Mouse (Mus musculus): ENCODE data around the gene Eif2ak1. TPM values are rescaled to one million over a fixed set of nuclear protein-coding genes. Genes with fewer than 3 reads are reported as not detected.

Gene Eif2ak1
- polyA plus RNA-seq, 1 experiment from 2014 or later, result 46.8 TPM

GRCm38 (mm10) chr5:143933414-143933813 is 115.8 kb downstream of the Eif2ak1 start:
- ATAC-seq (ENCODE audit: low FRiP score, low read depth), result no peak
- H3K27me3 ChIP-seq, result no peaks in the 10 kb centered on the region
- H3K36me3 ChIP-seq, result peaks cover 35% of the 10 kb centered on the region
- no peak overlapping the region for H3K4me2 ChIP-seq (replicated peaks)
- H3K9ac ChIP-seq, result no peak overlapping the region
- no peaks in the 10 kb centered on the region for H3K4me1 ChIP-seq
- WGBS, result 91% methylated on average over 11 of the region's 11 CpGs
- H3K4me3 ChIP-seq, result no peak overlapping the region
- H3K27ac ChIP-seq, result no peak overlapping the region
- H3K9me3 ChIP-seq, result no peaks in the 10 kb centered on the region

GRCm38 (mm10) chr5:143933875-143934274 is 116.3 kb downstream of the Eif2ak1 start:
- no peak overlapping the region for H3K27ac ChIP-seq
- no peak overlapping the region for H3K9ac ChIP-seq
- no peak overlapping the region for H3K4me2 ChIP-seq (replicated peaks)
- H3K9me3 ChIP-seq, result no peaks in the 10 kb centered on the region
- H3K4me3 ChIP-seq, result no peak overlapping the region
- peaks cover 30% of the 10 kb centered on the region for H3K36me3 ChIP-seq
- no peak for ATAC-seq (ENCODE audit: low FRiP score, low read depth)
- 91% methylated on average over 1 of the region's 1 CpGs for whole genome bisulfite sequencing
- H3K27me3 ChIP-seq, result no peaks in the 10 kb centered on the region
- H3K4me1 ChIP-seq, result no peaks in the 10 kb centered on the region

GRCm38 (mm10) chr5:143936156-143936555 is 118.6 kb downstream of the Eif2ak1 start:
- H3K9me3 ChIP-seq, result no peaks in the 10 kb centered on the region
- H3K9ac ChIP-seq, result no peak overlapping the region
- H3K4me1 ChIP-seq, result no peaks in the 10 kb centered on the region
- no peak for ATAC-seq (ENCODE audit: low FRiP score, low read depth)
- peaks cover 9% of the 10 kb centered on the region for H3K36me3 ChIP-seq
- no peak overlapping the region for H3K4me2 ChIP-seq (replicated peaks)
- H3K4me3 ChIP-seq, result no peak overlapping the region
- WGBS, result 85% methylated on average over 9 of the region's 9 CpGs
- no peaks in the 10 kb centered on the region for H3K27me3 ChIP-seq
- no peak overlapping the region for H3K27ac ChIP-seq

- no peak overlapping the region for H3K9ac ChIP-seq
- H3K9me3 ChIP-seq, result no peaks in the 10 kb centered on the region
- H3K27ac ChIP-seq, result no peak overlapping the region
- H3K36me3 ChIP-seq, result no peaks in the 10 kb centered on the region
- no peak for ATAC-seq (ENCODE audit: low FRiP score, low read depth)
- H3K4me1 ChIP-seq, result no peaks in the 10 kb centered on the region
- no peaks in the 10 kb centered on the region for H3K27me3 ChIP-seq
- WGBS, result 21% methylated on average over 10 of the region's 10 CpGs
- no peak overlapping the region for H3K4me3 ChIP-seq
- H3K4me2 ChIP-seq (replicated peaks), result peak overlapping the region; percentile 19; the same call in 1 of the 2 replicates
Measured at GRCm38 (mm10) chr5:143941588-143941987, 124.0 kb downstream of the Eif2ak1 start.

GRCm38 (mm10) chr5:143943231-143944125 is 125.9 kb downstream of the Eif2ak1 start:
- ATAC-seq (ENCODE audit: low FRiP score, low read depth), result no peak
- Histone ChIP-seq H3K9ac (no peak overlapping the region), H3K4me1 (no peaks in the 10 kb centered on the region), H3K9me3 (no peaks in the 10 kb centered on the region), H3K27me3 (no peaks in the 10 kb centered on the region), H3K27ac (no peak overlapping the region), H3K4me2 (replicated peaks) (no peak overlapping the region), H3K4me3 (no peak overlapping the region), H3K36me3 (no peaks in the 10 kb centered on the region)
- WGBS, result 85% methylated on average over 14 of the region's 14 CpGs

GRCm38 (mm10) chr5:143948361-143948760 is 130.8 kb downstream of the Eif2ak1 start:
- Histone ChIP-seq H3K27me3 (no peaks in the 10 kb centered on the region), H3K4me1 (no peaks in the 10 kb centered on the region), H3K9me3 (no peaks in the 10 kb centered on the region), H3K36me3 (no peaks in the 10 kb centered on the region), H3K4me3 (no peak overlapping the region), H3K27ac (no peak overlapping the region), H3K9ac (no peak overlapping the region), H3K4me2 (replicated peaks) (no peak overlapping the region)
- 82% methylated on average over 12 of the region's 12 CpGs for WGBS
- no peak for ATAC-seq (ENCODE audit: low FRiP score, low read depth)

GRCm38 (mm10) chr5:143950016-143950415 is 132.4 kb downstream of the Eif2ak1 start:
- no peak overlapping the region for H3K4me3 ChIP-seq
- H3K27ac ChIP-seq, result no peak overlapping the region
- H3K4me2 ChIP-seq (replicated peaks), result no peak overlapping the region
- no peaks in the 10 kb centered on the region for H3K27me3 ChIP-seq
- H3K9ac ChIP-seq, result no peak overlapping the region
- no peaks in the 10 kb centered on the region for H3K9me3 ChIP-seq
- ATAC-seq (ENCODE audit: low FRiP score, low read depth), result no peak
- no peaks in the 10 kb centered on the region for H3K4me1 ChIP-seq
- no peaks in the 10 kb centered on the region for H3K36me3 ChIP-seq
- WGBS, result 32% methylated on average over 5 of the region's 5 CpGs

Other genes with a start within 250 kb of the Eif2ak1 start
- gene Cyth3, start 195.3 kb upstream of the Eif2ak1 start, polyA plus RNA-seq (2015; fragmentation: Nextera tagmentation; extraction: Ambion mirVana), result 60.7 and 61.3 TPM in 2 replicates
- 25.8 and 27.2 TPM in 2 replicates for gene Usp42, start 85.5 kb upstream of the Eif2ak1 start, polyA plus RNA-seq (2015; fragmentation: Nextera tagmentation; extraction: Ambion mirVana)
- gene Ankrd61, start 79.9 kb downstream of the Eif2ak1 start, polyA plus RNA-seq (2015; fragmentation: Nextera tagmentation; extraction: Ambion mirVana), result 0.22 and 0.29 TPM in 2 replicates
- 97.9 and 106 TPM in 2 replicates for gene Aimp2, start 92.1 kb downstream of the Eif2ak1 start, polyA plus RNA-seq (2015; fragmentation: Nextera tagmentation; extraction: Ambion mirVana)
- gene Pms2, start 92.2 kb downstream of the Eif2ak1 start, polyA plus RNA-seq (2015; fragmentation: Nextera tagmentation; extraction: Ambion mirVana), result 35.8 and 37.9 TPM in 2 replicates
- gene Gm42421, start 110.4 kb downstream of the Eif2ak1 start, polyA plus RNA-seq (2015; fragmentation: Nextera tagmentation; extraction: Ambion mirVana), result 0.89 and 1.1 TPM in 2 replicates
- gene Rsph10b, start 115.2 kb downstream of the Eif2ak1 start, polyA plus RNA-seq (2015; fragmentation: Nextera tagmentation; extraction: Ambion mirVana), result 0.80 and 1.0 TPM in 2 replicates
- gene Ccz1, start 197.1 kb downstream of the Eif2ak1 start, polyA plus RNA-seq (2015; fragmentation: Nextera tagmentation; extraction: Ambion mirVana), result 84.5 and 85.5 TPM in 2 replicates
- not detected in 2 replicates for gene Ocm, start 208.9 kb downstream of the Eif2ak1 start, polyA plus RNA-seq (2015; fragmentation: Nextera tagmentation; extraction: Ambion mirVana)